Mouse (Mus musculus) midbrain, embryonic 14.5 days (tissue): Measurements from ENCODE around the gene Btbd35f14. TPM values are rescaled to one million over a fixed set of nuclear protein-coding genes. Genes with fewer than 3 reads are reported as not detected.
"Not testable (repeated sequence)": the region's sequence is repeated elsewhere in the genome, so short reads cannot be mapped to it uniquely, and the experiment has no call there.

Source experiments
- ATAC-seq: fragments of 200-750 bp; cut with Nextera tagmentation; 2 replicates; pipeline ENCODE4 v1.8.0; 2017; ENCODE audit warnings: moderate number of reproducible peaks, moderate library complexity; ENCODE audit not compliant: low FRiP score, low TSS enrichment
- DNase-seq: peaks from one replicate; pipeline ENCODE4 v3.0.0-alpha.2; 2015
- H3K27ac ChIP-seq: fragments of 300-500 bp; sonication (generic); replicated peaks from 2 replicates; pipeline ENCODE4 v1.5.1; 2014; ENCODE audit warnings: mild to moderate bottlenecking, low read depth, low read length, moderate library complexity
- H3K27me3 ChIP-seq: fragments of 300-500 bp; sonication (generic); 2 replicates; pipeline ENCODE4 v1.6.1; 2014; ENCODE audit warnings: low read length, control low read depth, mixed read lengths; ENCODE audit not compliant: control insufficient read depth, insufficient read depth
- H3K36me3 ChIP-seq: fragments of 300-500 bp; sonication (generic); 2 replicates; pipeline ENCODE4 v1.6.1; 2014; ENCODE audit warnings: low read length, control low read depth; ENCODE audit not compliant: control insufficient read depth, insufficient read depth
- H3K4me1 ChIP-seq: fragments of 300-500 bp; sonication (generic); 2 replicates; pipeline ENCODE4 v1.6.1; 2014; ENCODE audit warnings: mild to moderate bottlenecking, antibody characterized with exemption, low read length, control low read depth; ENCODE audit not compliant: control insufficient read depth, insufficient read depth
- H3K4me2 ChIP-seq: fragments of 300-500 bp; sonication (generic); 2 replicates; pipeline ENCODE4 v1.6.1; 2014; ENCODE audit warnings: mild to moderate bottlenecking, low read length, moderate library complexity
- H3K4me3 ChIP-seq: fragments of 300-500 bp; sonication (generic); replicated peaks from 2 replicates; pipeline ENCODE4 v1.5.1; 2014; ENCODE audit warnings: low read depth, low read length
- H3K9ac ChIP-seq: fragments of 300-500 bp; sonication (generic); replicated peaks from 2 replicates; pipeline ENCODE4 v1.6.1; 2014; ENCODE audit warnings: mild to moderate bottlenecking, low read length, moderate library complexity
- H3K9me3 ChIP-seq: fragments of 300-500 bp; sonication (generic); 2 replicates; pipeline ENCODE4 v1.6.1; 2016; ENCODE audit warnings: low read length, control low read depth, mixed read lengths; ENCODE audit not compliant: control insufficient read depth
- WGBS: fragments of 180-500 bp; shearing (Covaris S2); extraction: QIAGEN DNeasy Blood & Tissue Kit; methylation state at CpG from one replicate; pipeline ENCODE4 v1.1.7; 2014; 5-methylcytosine and 5-hydroxymethylcytosine counted together
- polyA plus RNA-seq: library from polyadenylated mRNA; unstranded; fragments of >200 nt; fragmentation: Nextera tagmentation; extraction: Ambion mirVana; gene quantifications from 2 replicates; pipeline ENCODE4 v1.2.1, GENCODE M21; 2014

Btbd35f14 gene
- polyA plus RNA-seq: not detected in 2 replicates

GRCm38 (mm10) chrX:33702249-33702648 is at the start of gene Btbd35f14:
Gene Btbd35f14, minus strand, starts transcription at chrX:33702349.
- not testable (repeated sequence) for H3K9ac ChIP-seq, H3K4me2 ChIP-seq, DNase-seq, H3K27me3 ChIP-seq, H3K4me1 ChIP-seq, H3K9me3 ChIP-seq, H3K27ac ChIP-seq, H3K4me3 ChIP-seq, ATAC-seq, H3K36me3 ChIP-seq
- WGBS: no CpG with 5 or more reads among the region's 3 CpGs

- H3K4me2 ChIP-seq, DNase-seq, H3K36me3 ChIP-seq, H3K4me3 ChIP-seq, H3K9me3 ChIP-seq, H3K27ac ChIP-seq, ATAC-seq, H3K4me1 ChIP-seq, H3K9ac ChIP-seq, H3K27me3 ChIP-seq: not testable (repeated sequence)
- 83% methylated on average over 2 of the region's 3 CpGs for WGBS
Observed at GRCm38 (mm10) chrX:33656872-33657271, 45.3 kb downstream of the Btbd35f14 start, which contains the start of gene Btbd35f13. Gene Btbd35f13, plus strand, starts transcription at chrX:33657172.

Other genes starting within 250 kb of the Btbd35f14 start
- not detected in 2 replicates for gene Btbd35f15, start 125.0 kb downstream of the Btbd35f14 start, polyA plus RNA-seq
- not detected in 2 replicates for gene Btbd35f13, start 45.2 kb downstream of the Btbd35f14 start, polyA plus RNA-seq